Mouse (Mus musculus): ENCODE measurements around the gene Zap70. TPM values are rescaled to one million over a fixed set of nuclear protein-coding genes. Genes with fewer than 3 reads are reported as not detected.
A peak's percentile ranks its signal among the peaks of the same experiment; 100 is the strongest.

The Zap70 gene
- polyA plus RNA-seq, 1 experiment from 2014 or later, result 2.0 TPM

- DNase-seq (peak; percentile 92), ATAC-seq (ENCODE audit: low FRiP score, low TSS enrichment) (peak; percentile 74)
- Histone ChIP-seq H3K27me3 (ENCODE audit: control insufficient read depth, insufficient read depth, low read length) (no peaks in the 10 kb centered on the region), H3K4me3 (replicated peaks; ENCODE audit: low read depth, low read length) (peak overlapping the region; percentile 39), H3K4me1 (ENCODE audit: control insufficient read depth, insufficient read depth, low read length) (no peaks in the 10 kb centered on the region), H3K36me3 (ENCODE audit: control insufficient read depth, insufficient read depth, low read length) (no peaks in the 10 kb centered on the region), H3K4me2 (ENCODE audit: low read length) (peak overlapping the region; percentile 85), H3K9ac (replicated peaks; ENCODE audit: low read length) (peak overlapping the region; percentile 59), H3K9me3 (ENCODE audit: control insufficient read depth, low read length) (no peaks in the 10 kb centered on the region), H3K27ac (replicated peaks; ENCODE audit: low read depth, low read length) (peak overlapping the region; percentile 80)
- WGBS, result 4% methylated on average over 20 of the region's 20 CpGs
These were observed 23.0 kb downstream of the Zap70 start for GRCm38 (mm10) chr1:36784365-36785134.

GRCm38 (mm10) chr1:36785238-36785641, 23.6 kb downstream of the Zap70 start:
- Histone ChIP-seq H3K27me3 (ENCODE audit: control insufficient read depth, insufficient read depth, low read length) (no peaks in the 10 kb centered on the region), H3K4me3 (replicated peaks; ENCODE audit: low read depth, low read length) (peak overlapping the region; percentile 39), H3K9me3 (ENCODE audit: control insufficient read depth, low read length) (no peaks in the 10 kb centered on the region), H3K27ac (replicated peaks; ENCODE audit: low read depth, low read length) (peak overlapping the region; percentile 80), H3K9ac (replicated peaks; ENCODE audit: low read length) (peak overlapping the region; percentile 59), H3K4me2 (ENCODE audit: low read length) (peak overlapping the region; percentile 85), H3K36me3 (ENCODE audit: control insufficient read depth, insufficient read depth, low read length) (peaks cover under 1% of the 10 kb centered on the region; the same call in 1 of the 2 replicates), H3K4me1 (ENCODE audit: control insufficient read depth, insufficient read depth, low read length) (no peaks in the 10 kb centered on the region)
- WGBS, result 2% methylated on average over 16 of the region's 16 CpGs
- DNase-seq (peak; percentile 86), ATAC-seq (ENCODE audit: low FRiP score, low TSS enrichment) (peak; percentile 56)

- Histone ChIP-seq H3K4me3 (replicated peaks; ENCODE audit: low read depth, low read length) (no peak overlapping the region), H3K9ac (replicated peaks; ENCODE audit: low read length) (no peak overlapping the region), H3K4me1 (ENCODE audit: control insufficient read depth, insufficient read depth, low read length) (no peaks in the 10 kb centered on the region), H3K4me2 (ENCODE audit: low read length) (no peak overlapping the region), H3K9me3 (ENCODE audit: control insufficient read depth, low read length) (no peaks in the 10 kb centered on the region), H3K36me3 (ENCODE audit: control insufficient read depth, insufficient read depth, low read length) (peaks cover 9% of the 10 kb centered on the region), H3K27me3 (ENCODE audit: control insufficient read depth, insufficient read depth, low read length) (no peaks in the 10 kb centered on the region), H3K27ac (replicated peaks; ENCODE audit: low read depth, low read length) (no peak overlapping the region)
- no peak for DNase-seq
- no peak for ATAC-seq (ENCODE audit: low FRiP score, low TSS enrichment)
- 91% methylated on average over 7 of the region's 7 CpGs for WGBS
These were observed 24.8 kb downstream of the Zap70 start for GRCm38 (mm10) chr1:36786377-36786776.

- no peaks in the 10 kb centered on the region for H3K27me3 ChIP-seq (ENCODE audit: control insufficient read depth, insufficient read depth, low read length)
- H3K9me3 ChIP-seq (ENCODE audit: control insufficient read depth, low read length), result no peaks in the 10 kb centered on the region
- H3K36me3 ChIP-seq (ENCODE audit: control insufficient read depth, insufficient read depth, low read length), result peaks cover 39% of the 10 kb centered on the region
- no peak for DNase-seq
- no peaks in the 10 kb centered on the region for H3K4me1 ChIP-seq (ENCODE audit: control insufficient read depth, insufficient read depth, low read length)
- no peak overlapping the region for H3K27ac ChIP-seq (replicated peaks; ENCODE audit: low read depth, low read length)
- WGBS, result 80% methylated on average over 8 of the region's 8 CpGs
- no peak for ATAC-seq (ENCODE audit: low FRiP score, low TSS enrichment)
- no peak overlapping the region for H3K4me3 ChIP-seq (replicated peaks; ENCODE audit: low read depth, low read length)
- H3K9ac ChIP-seq (replicated peaks; ENCODE audit: low read length), result no peak overlapping the region
- no peak overlapping the region for H3K4me2 ChIP-seq (ENCODE audit: low read length)
These were observed 27.8 kb downstream of the Zap70 start for GRCm38 (mm10) chr1:36789416-36789815.

- Histone ChIP-seq H3K4me3 (replicated peaks; ENCODE audit: low read depth, low read length) (no peak overlapping the region), H3K27ac (replicated peaks; ENCODE audit: low read depth, low read length) (no peak overlapping the region), H3K4me1 (ENCODE audit: control insufficient read depth, insufficient read depth, low read length) (no peaks in the 10 kb centered on the region), H3K9me3 (ENCODE audit: control insufficient read depth, low read length) (no peaks in the 10 kb centered on the region), H3K27me3 (ENCODE audit: control insufficient read depth, insufficient read depth, low read length) (no peaks in the 10 kb centered on the region), H3K4me2 (ENCODE audit: low read length) (no peak overlapping the region), H3K9ac (replicated peaks; ENCODE audit: low read length) (no peak overlapping the region), H3K36me3 (ENCODE audit: control insufficient read depth, insufficient read depth, low read length) (peaks cover 93% of the 10 kb centered on the region)
- 93% methylated on average over 7 of the region's 7 CpGs for WGBS
- ATAC-seq (ENCODE audit: low FRiP score, low TSS enrichment), result no peak
- DNase-seq, result no peak
These were observed 35.1 kb downstream of the Zap70 start for GRCm38 (mm10) chr1:36796711-36797110.

GRCm38 (mm10) chr1:36797481-36797880, 35.9 kb downstream of the Zap70 start:
- DNase-seq (no peak), ATAC-seq (ENCODE audit: low FRiP score, low TSS enrichment) (no peak)
- H3K4me3 ChIP-seq (replicated peaks; ENCODE audit: low read depth, low read length), result no peak overlapping the region
- H3K36me3 ChIP-seq (ENCODE audit: control insufficient read depth, insufficient read depth, low read length), result peaks cover 92% of the 10 kb centered on the region
- H3K9ac ChIP-seq (replicated peaks; ENCODE audit: low read length), result no peak overlapping the region
- H3K27me3 ChIP-seq (ENCODE audit: control insufficient read depth, insufficient read depth, low read length), result no peaks in the 10 kb centered on the region
- no peaks in the 10 kb centered on the region for H3K4me1 ChIP-seq (ENCODE audit: control insufficient read depth, insufficient read depth, low read length)
- WGBS, result 86% methylated on average over 10 of the region's 10 CpGs
- H3K4me2 ChIP-seq (ENCODE audit: low read length), result no peak overlapping the region
- no peaks in the 10 kb centered on the region for H3K9me3 ChIP-seq (ENCODE audit: control insufficient read depth, low read length)
- no peak overlapping the region for H3K27ac ChIP-seq (replicated peaks; ENCODE audit: low read depth, low read length)

GRCm38 (mm10) chr1:36800379-36801011, 38.9 kb downstream of the Zap70 start:
- Histone ChIP-seq H3K4me2 (ENCODE audit: low read length) (no peak overlapping the region), H3K9me3 (ENCODE audit: control insufficient read depth, low read length) (no peaks in the 10 kb centered on the region), H3K4me1 (ENCODE audit: control insufficient read depth, insufficient read depth, low read length) (no peaks in the 10 kb centered on the region), H3K9ac (replicated peaks; ENCODE audit: low read length) (no peak overlapping the region), H3K27me3 (ENCODE audit: control insufficient read depth, insufficient read depth, low read length) (no peaks in the 10 kb centered on the region), H3K4me3 (replicated peaks; ENCODE audit: low read depth, low read length) (no peak overlapping the region), H3K27ac (replicated peaks; ENCODE audit: low read depth, low read length) (no peak overlapping the region), H3K36me3 (ENCODE audit: control insufficient read depth, insufficient read depth, low read length) (peaks cover 88% of the 10 kb centered on the region)
- WGBS, result 90% methylated on average over 3 of the region's 3 CpGs
- DNase-seq (no peak), ATAC-seq (ENCODE audit: low FRiP score, low TSS enrichment) (no peak)

- H3K9me3 ChIP-seq (ENCODE audit: control insufficient read depth, low read length), result no peaks in the 10 kb centered on the region
- 85% methylated on average over 9 of the region's 9 CpGs for WGBS
- H3K27ac ChIP-seq (replicated peaks; ENCODE audit: low read depth, low read length), result no peak overlapping the region
- no peak overlapping the region for H3K4me3 ChIP-seq (replicated peaks; ENCODE audit: low read depth, low read length)
- no peaks in the 10 kb centered on the region for H3K4me1 ChIP-seq (ENCODE audit: control insufficient read depth, insufficient read depth, low read length)
- H3K9ac ChIP-seq (replicated peaks; ENCODE audit: low read length), result no peak overlapping the region
- ATAC-seq (ENCODE audit: low FRiP score, low TSS enrichment) (no peak), DNase-seq (no peak)
- H3K27me3 ChIP-seq (ENCODE audit: control insufficient read depth, insufficient read depth, low read length), result no peaks in the 10 kb centered on the region
- H3K36me3 ChIP-seq (ENCODE audit: control insufficient read depth, insufficient read depth, low read length), result peaks cover 87% of the 10 kb centered on the region
- no peak overlapping the region for H3K4me2 ChIP-seq (ENCODE audit: low read length)
These were observed 42.7 kb downstream of the Zap70 start for GRCm38 (mm10) chr1:36804259-36804658.

GRCm38 (mm10) chr1:36804833-36805232, 43.2 kb downstream of the Zap70 start:
- Histone ChIP-seq H3K27me3 (ENCODE audit: control insufficient read depth, insufficient read depth, low read length) (no peaks in the 10 kb centered on the region), H3K4me2 (ENCODE audit: low read length) (no peak overlapping the region), H3K4me1 (ENCODE audit: control insufficient read depth, insufficient read depth, low read length) (no peaks in the 10 kb centered on the region), H3K9me3 (ENCODE audit: control insufficient read depth, low read length) (no peaks in the 10 kb centered on the region), H3K4me3 (replicated peaks; ENCODE audit: low read depth, low read length) (no peak overlapping the region), H3K36me3 (ENCODE audit: control insufficient read depth, insufficient read depth, low read length) (peaks cover 87% of the 10 kb centered on the region), H3K9ac (replicated peaks; ENCODE audit: low read length) (no peak overlapping the region), H3K27ac (replicated peaks; ENCODE audit: low read depth, low read length) (no peak overlapping the region)
- no peak for ATAC-seq (ENCODE audit: low FRiP score, low TSS enrichment)
- no peak for DNase-seq
- WGBS, result 97% methylated on average over 4 of the region's 4 CpGs

All from midbrain, embryonic 14.5 days (tissue).